Mouse (Mus musculus) heart, embryonic 16.5 days (tissue): ENCODE results near the gene Aph1b. TPM values are rescaled to one million over a fixed set of nuclear protein-coding genes. Genes with fewer than 3 reads are reported as not detected.

Experiments
- ATAC-seq: fragments of 200-750 bp; cut with Nextera tagmentation; replicated peaks from 2 replicates; pipeline ENCODE4 v1.8.0; 2017; ENCODE audit warnings: moderate number of reproducible peaks; ENCODE audit not compliant: insufficient read depth, low FRiP score; ENCODE audit errors: extremely low read depth
- H3K27ac ChIP-seq: fragments of 300-500 bp; sonication (generic); 2 replicates; pipeline ENCODE4 v1.5.1; 2014; ENCODE audit warnings: mild to moderate bottlenecking, low read length, control low read depth, moderate library complexity
- H3K27me3 ChIP-seq: fragments of 300-500 bp; sonication (generic); 2 replicates; pipeline ENCODE4 v1.6.1; 2014; ENCODE audit warnings: low read length, mixed read lengths; ENCODE audit not compliant: control insufficient read depth, insufficient read depth
- H3K36me3 ChIP-seq: fragments of 300-500 bp; sonication (generic); 2 replicates; pipeline ENCODE4 v1.6.1; 2014; ENCODE audit not compliant: control insufficient read depth, insufficient read depth
- H3K4me1 ChIP-seq: fragments of 300-500 bp; sonication (generic); 2 replicates; pipeline ENCODE4 v1.6.1; 2014; ENCODE audit warnings: low read length, mixed read lengths; ENCODE audit not compliant: control insufficient read depth, insufficient read depth
- H3K4me2 ChIP-seq: fragments of 300-500 bp; sonication (generic); 2 replicates; pipeline ENCODE4 v1.6.1; 2014; ENCODE audit warnings: low read depth, mild to moderate bottlenecking, control low read depth, low read length
- H3K4me3 ChIP-seq: fragments of 300-500 bp; sonication (generic); 2 replicates; pipeline ENCODE4 v1.5.1; 2014; ENCODE audit warnings: mild to moderate bottlenecking, control low read depth, low read length
- H3K9ac ChIP-seq: fragments of 300-500 bp; sonication (generic); 2 replicates; pipeline ENCODE4 v1.6.1; 2014; ENCODE audit warnings: low read length, control low read depth
- H3K9me3 ChIP-seq: fragments of 300-500 bp; sonication (generic); replicated peaks from 2 replicates; pipeline ENCODE4 v1.6.1; 2016; ENCODE audit warnings: low read length; ENCODE audit not compliant: control insufficient read depth
- WGBS: fragments of 180-500 bp; shearing (Covaris S2); extraction: QIAGEN DNeasy Blood & Tissue Kit; methylation state at CpG from one replicate; pipeline ENCODE4 v1.1.7; 2014; 5-methylcytosine and 5-hydroxymethylcytosine counted together
- polyA plus RNA-seq: library from polyadenylated mRNA; unstranded; fragments of >200 nt; fragmentation: Nextera tagmentation; extraction: Ambion mirVana; gene quantifications from 2 replicates; pipeline ENCODE4 v1.2.1, GENCODE M21; 2015

Gene Aph1b
- polyA plus RNA-seq, 1 experiment from 2014 or later: 7.0 TPM

DNA sequence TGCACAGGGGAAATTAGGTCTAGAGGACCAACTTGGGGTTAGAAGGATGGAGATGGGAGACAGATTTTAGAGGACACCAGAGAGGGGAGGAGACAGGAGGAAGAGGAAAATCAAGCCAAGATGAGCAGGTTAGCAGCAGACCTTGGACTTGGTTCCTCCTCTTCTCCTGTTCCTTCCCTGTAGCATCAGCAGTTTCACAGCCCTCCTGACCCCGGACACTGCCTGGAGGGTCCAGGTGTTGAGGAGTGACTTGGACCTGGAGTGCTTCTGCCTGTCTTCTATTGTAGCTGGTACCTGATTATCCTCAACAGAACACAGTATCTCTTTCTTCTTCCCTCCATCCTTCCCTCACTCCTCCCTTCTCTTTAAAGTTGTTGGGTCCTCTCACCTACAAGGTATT lies 26.6 kb downstream of the Aph1b start:
- WGBS: 92% methylated on average over 1 of the region's 1 CpGs
- no peaks in the 10 kb centered on the region for H3K4me1 ChIP-seq
- no peak for ATAC-seq
- H3K27ac ChIP-seq: no peak overlapping the region
- no peak overlapping the region for H3K9ac ChIP-seq
- H3K36me3 ChIP-seq: no peaks in the 10 kb centered on the region
- H3K9me3 ChIP-seq: no peaks in the 10 kb centered on the region
- no peak overlapping the region for H3K4me3 ChIP-seq
- H3K27me3 ChIP-seq: no peaks in the 10 kb centered on the region
- H3K4me2 ChIP-seq: no peak overlapping the region

GRCm38 (mm10) chr9:66760991-66761390 lies 34.3 kb downstream of the Aph1b start:
- H3K36me3 ChIP-seq: no peaks in the 10 kb centered on the region
- no peak for ATAC-seq
- WGBS: 41% methylated on average over 1 of the region's 1 CpGs

GRCm38 (mm10) chr9:66752849-66753248 lies 42.4 kb downstream of the Aph1b start:
- Histone ChIP-seq H3K9me3 (no peaks in the 10 kb centered on the region), H3K27ac (no peak overlapping the region), H3K27me3 (no peaks in the 10 kb centered on the region), H3K4me1 (0 out of 2 replicates have a peak, but pooled peaks cover 3% of the 10 kb centered on the region), H3K4me2 (no peak overlapping the region), H3K9ac (no peak overlapping the region), H3K4me3 (no peak overlapping the region), H3K36me3 (no peaks in the 10 kb centered on the region)
- WGBS: 77% methylated on average over 6 of the region's 6 CpGs
- no peak for ATAC-seq

More at GRCm38 (mm10) chr9:66760991-66761390, 34.3 kb downstream of the Aph1b start:
- Histone ChIP-seq H3K4me1 (no peaks in the 10 kb centered on the region), H3K4me3 (no peak overlapping the region), H3K9me3 (no peaks in the 10 kb centered on the region), H3K4me2 (no peak overlapping the region), H3K9ac (no peak overlapping the region), H3K27ac (no peak overlapping the region), H3K27me3 (no peaks in the 10 kb centered on the region)

GRCm38 (mm10) chr9:66748390-66748789 lies 46.9 kb downstream of the Aph1b start:
- WGBS: 48% methylated on average over 15 of the region's 15 CpGs
- Histone ChIP-seq H3K4me3 (peak overlapping the region; percentile 27; the same call in 1 of the 2 replicates), H3K4me1 (0 out of 2 replicates have a peak, but pooled peaks cover 4% of the 10 kb centered on the region), H3K27me3 (no peaks in the 10 kb centered on the region), H3K9ac (no peak overlapping the region; the same call in 1 of the 2 replicates), H3K9me3 (no peaks in the 10 kb centered on the region), H3K27ac (no peak overlapping the region), H3K36me3 (no peaks in the 10 kb centered on the region), H3K4me2 (peak overlapping the region; percentile 62)
- no peak for ATAC-seq

DNA sequence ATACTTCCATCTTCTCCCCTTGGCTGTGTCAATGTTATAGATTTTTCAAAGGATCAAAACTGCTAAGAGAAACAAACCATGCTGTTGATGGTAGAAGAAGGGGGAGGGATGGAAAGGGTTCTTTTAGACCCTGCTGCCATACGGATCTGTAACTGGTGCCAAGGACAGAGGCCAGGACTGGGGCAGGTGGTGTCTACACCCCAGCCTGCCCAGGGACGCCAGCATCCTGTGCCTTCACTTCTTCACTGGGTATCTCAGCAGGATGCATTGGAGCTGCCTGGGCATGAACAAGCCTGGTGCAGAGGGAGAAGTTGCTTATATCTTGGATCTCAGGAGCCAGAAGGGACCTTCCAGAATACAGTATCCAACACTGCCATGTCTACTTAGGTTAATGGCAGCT lies 50.8 kb downstream of the Aph1b start:
- WGBS: 72% methylated on average over 2 of the region's 2 CpGs
- Histone ChIP-seq H3K36me3 (no peaks in the 10 kb centered on the region), H3K4me2 (no peak overlapping the region), H3K4me3 (no peak overlapping the region), H3K4me1 (0 out of 2 replicates have a peak, but pooled peaks cover 4% of the 10 kb centered on the region), H3K27ac (no peak overlapping the region), H3K27me3 (no peaks in the 10 kb centered on the region), H3K9ac (no peak overlapping the region), H3K9me3 (no peaks in the 10 kb centered on the region)
- no peak for ATAC-seq

- H3K4me2 ChIP-seq: no peak overlapping the region
- WGBS: 75% methylated on average over 7 of the region's 7 CpGs
- no peak overlapping the region for H3K9ac ChIP-seq
- no peak for ATAC-seq
- H3K9me3 ChIP-seq: no peaks in the 10 kb centered on the region
- no peaks in the 10 kb centered on the region for H3K27me3 ChIP-seq
- H3K36me3 ChIP-seq: no peaks in the 10 kb centered on the region
- H3K4me1 ChIP-seq: no peaks in the 10 kb centered on the region
- no peak overlapping the region for H3K27ac ChIP-seq
- H3K4me3 ChIP-seq: no peak overlapping the region
These were observed 55.8 kb downstream of the Aph1b start for GRCm38 (mm10) chr9:66739516-66739915.

- no peak for ATAC-seq
- Histone ChIP-seq H3K27ac (no peak overlapping the region), H3K4me1 (peaks cover 8% of the 10 kb centered on the region), H3K4me2 (no peak overlapping the region), H3K27me3 (no peaks in the 10 kb centered on the region), H3K9me3 (no peaks in the 10 kb centered on the region), H3K36me3 (no peaks in the 10 kb centered on the region), H3K4me3 (no peak overlapping the region), H3K9ac (no peak overlapping the region)
- WGBS: 89% methylated on average over 2 of the region's 2 CpGs
These were observed 58.7 kb downstream of the Aph1b start for GRCm38 (mm10) chr9:66736551-66736950.

DNA sequence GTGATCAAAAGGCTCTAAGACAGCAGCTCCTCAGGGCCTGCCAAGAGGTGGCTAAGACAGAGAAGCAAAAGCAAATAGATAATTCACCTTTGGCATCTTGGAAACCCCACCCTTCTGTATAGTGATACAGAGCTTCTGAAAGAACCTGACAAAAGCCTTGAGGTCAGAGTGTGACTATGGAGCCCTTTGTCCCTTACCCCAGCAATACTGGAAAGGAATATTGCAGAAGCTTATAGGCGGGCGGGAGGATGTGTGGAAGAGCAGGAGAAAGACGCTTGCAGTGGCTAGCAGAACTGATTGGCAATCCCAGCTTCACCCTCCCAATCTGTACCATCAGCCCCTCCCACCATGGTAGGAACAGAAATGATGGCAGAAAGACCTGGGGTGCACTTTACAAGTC lies 59.3 kb downstream of the Aph1b start:
- no peaks in the 10 kb centered on the region for H3K9me3 ChIP-seq
- no peak for ATAC-seq
- H3K4me1 ChIP-seq: peaks cover 8% of the 10 kb centered on the region
- WGBS: 93% methylated on average over 3 of the region's 3 CpGs
- H3K4me2 ChIP-seq: no peak overlapping the region
- no peaks in the 10 kb centered on the region for H3K36me3 ChIP-seq
- H3K27ac ChIP-seq: no peak overlapping the region
- H3K4me3 ChIP-seq: no peak overlapping the region
- no peaks in the 10 kb centered on the region for H3K27me3 ChIP-seq
- no peak overlapping the region for H3K9ac ChIP-seq

GRCm38 (mm10) chr9:66735122-66735521 lies 60.2 kb downstream of the Aph1b start:
- Histone ChIP-seq H3K9ac (no peak overlapping the region), H3K4me1 (peaks cover 8% of the 10 kb centered on the region), H3K36me3 (no peaks in the 10 kb centered on the region), H3K27me3 (no peaks in the 10 kb centered on the region), H3K9me3 (no peaks in the 10 kb centered on the region), H3K4me2 (no peak overlapping the region), H3K4me3 (no peak overlapping the region), H3K27ac (no peak overlapping the region)
- 89% methylated on average over 2 of the region's 2 CpGs for WGBS
- ATAC-seq: no peak
